Mouse (Mus musculus) spleen, adult 2 months (tissue): Measurements from ENCODE around the gene Nrip2.

Experiments used
- CTCF ChIP-seq: fragments of 200-500 bp; IDR thresholded peaks from 2 replicates; pipeline ENCODE4 v1.5.1; 2011; ENCODE audit warnings: mild to moderate bottlenecking, inconsistent platforms; ENCODE audit not compliant: insufficient read depth, insufficient read length, insufficient replicate concordance; ENCODE audit errors: extremely low read depth
- POLR2A ChIP-seq: fragments of 200-500 bp; IDR thresholded peaks from 2 replicates; pipeline ENCODE4 v1.6.1; 2011; ENCODE audit warnings: low read depth, low read length, inconsistent platforms

GRCm38 (mm10) chr6:128433566-128433965, 34.5 kb downstream of the Nrip2 start:
- no peak for TF ChIP-seq CTCF
- no peak for TF ChIP-seq POLR2A
